Mouse (Mus musculus) cerebellum, adult 8-10 months (tissue): ENCODE measurements around the gene Olfr221.

Experiments
- DNase-seq: peaks from one replicate; pipeline ENCODE4 v3.0.0; 2022

The Olfr221 gene

DNA sequence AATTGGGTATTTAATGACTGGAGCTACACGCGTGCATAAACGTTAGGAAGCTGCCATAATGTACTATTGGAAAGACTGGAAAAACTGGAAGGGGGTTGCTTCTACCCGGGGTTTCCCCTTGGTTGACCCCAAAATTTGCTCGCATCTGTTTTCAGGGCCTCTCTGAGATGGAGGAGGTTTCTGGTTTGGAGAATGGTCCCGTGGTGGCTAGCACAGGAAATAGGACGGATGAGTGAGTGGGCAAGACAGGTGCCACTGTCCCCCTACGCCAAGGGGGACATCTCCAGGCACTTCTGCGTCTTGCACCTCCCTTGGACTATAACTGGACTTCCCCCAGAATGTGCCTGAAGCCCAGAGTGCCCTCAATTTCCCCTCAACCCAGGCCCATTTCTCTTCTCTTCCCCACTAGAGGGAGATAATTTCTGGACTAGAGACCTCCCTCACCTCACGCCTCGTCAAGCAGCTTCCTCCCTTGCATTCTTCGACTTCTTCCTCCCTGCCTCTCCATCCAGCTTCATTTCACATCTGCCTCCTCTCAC lies 23.1 kb downstream of the Olfr221 start:
- no peak for DNase-seq

DNA sequence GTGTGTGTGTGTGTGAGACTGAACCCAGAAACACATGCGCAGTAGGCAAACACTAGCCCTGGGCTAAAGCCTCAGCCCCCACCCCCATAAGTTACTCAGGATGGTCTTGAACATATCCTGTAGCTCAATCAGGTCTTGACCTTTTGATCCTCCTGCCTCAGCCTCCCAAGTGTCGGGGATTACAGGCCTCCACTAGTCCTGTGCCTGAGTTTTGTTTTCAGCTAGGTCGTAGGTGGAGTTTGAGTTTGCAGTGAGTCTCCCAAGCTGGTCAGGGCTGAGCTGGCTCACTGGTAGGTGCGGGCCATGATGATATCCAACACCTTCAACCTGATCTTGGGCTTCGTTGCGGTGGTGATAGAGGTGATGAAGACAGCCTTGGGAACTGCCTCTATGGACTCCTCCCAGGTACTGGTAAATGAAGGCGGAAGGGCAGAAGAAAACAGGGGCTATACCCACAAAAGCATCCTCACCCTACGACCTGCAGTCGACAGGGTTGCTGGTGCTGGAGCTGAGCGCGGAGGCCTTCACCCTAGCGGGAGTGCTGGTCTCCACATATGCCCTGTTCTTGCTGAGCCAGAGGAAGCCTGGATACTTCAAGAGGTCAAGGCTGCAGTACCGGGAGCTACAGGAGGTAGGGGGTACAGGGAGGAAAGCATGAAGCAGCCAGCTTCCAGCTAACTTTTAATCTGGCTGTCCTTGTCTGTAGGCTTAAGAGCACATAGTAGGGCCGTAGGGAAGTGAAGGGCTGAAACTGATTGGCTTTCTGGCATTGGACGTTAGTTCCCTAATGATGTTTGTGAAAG lies 23.8 kb downstream of the Olfr221 start:
- DNase-seq = peak; percentile 43

DNA sequence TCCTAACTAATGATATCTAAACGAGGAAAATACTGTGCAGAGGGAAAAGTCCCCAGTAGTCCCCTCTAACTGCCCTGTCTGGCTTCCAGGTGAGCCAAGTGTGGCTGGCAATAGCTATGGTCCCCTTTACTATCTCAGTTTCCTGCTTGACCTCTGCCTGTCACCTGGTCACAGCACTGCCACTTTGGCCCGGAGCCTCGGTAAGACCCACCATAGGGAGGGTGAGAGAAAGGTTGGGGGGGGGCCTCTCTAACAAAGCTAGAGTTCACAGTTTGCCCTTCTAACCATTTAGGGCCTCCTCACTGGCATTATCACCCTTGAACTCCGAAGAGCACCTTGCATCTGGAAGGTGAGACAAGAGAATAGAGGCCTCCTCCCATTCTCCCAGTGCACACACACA lies 24.6 kb downstream of the Olfr221 start:
- no peak for DNase-seq

DNA sequence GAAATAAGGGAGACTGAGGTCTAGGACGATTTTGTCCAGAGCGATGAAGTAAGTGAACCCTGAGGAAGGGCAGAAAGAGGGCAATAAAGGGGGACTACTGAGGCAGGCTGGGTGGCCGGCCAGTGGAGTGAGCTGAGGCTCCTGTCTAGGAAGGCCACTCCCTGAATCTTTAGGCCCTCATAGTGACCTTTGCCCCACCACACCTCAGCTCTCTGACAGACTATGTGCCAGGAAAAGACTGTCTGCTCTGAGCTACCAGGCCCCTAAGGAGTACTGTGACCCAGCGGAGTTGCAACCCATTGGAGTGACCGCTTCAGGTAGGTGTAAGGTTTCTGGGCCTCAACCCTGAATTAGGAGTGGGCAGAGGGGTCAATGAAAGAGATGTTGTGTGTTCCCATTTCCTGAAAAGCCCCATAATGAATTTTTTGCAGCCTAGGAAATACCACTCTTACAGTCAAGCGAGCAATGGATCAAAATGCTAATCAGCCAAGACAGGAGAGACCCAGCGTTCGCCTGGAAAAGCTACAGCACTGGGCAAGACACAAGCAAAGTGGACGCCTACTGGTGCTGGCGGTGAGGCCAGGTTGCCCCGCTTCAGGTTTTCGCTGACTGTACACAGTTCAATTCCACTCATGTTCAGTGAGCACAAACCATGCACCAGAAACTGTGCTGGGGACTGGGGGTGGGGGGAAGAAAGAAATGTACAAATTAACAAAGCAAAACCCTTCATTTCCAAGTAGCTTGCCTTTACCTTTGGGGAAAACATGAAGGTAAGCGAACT lies 25.4 kb downstream of the Olfr221 start:
- DNase-seq = no peak

DNA sequence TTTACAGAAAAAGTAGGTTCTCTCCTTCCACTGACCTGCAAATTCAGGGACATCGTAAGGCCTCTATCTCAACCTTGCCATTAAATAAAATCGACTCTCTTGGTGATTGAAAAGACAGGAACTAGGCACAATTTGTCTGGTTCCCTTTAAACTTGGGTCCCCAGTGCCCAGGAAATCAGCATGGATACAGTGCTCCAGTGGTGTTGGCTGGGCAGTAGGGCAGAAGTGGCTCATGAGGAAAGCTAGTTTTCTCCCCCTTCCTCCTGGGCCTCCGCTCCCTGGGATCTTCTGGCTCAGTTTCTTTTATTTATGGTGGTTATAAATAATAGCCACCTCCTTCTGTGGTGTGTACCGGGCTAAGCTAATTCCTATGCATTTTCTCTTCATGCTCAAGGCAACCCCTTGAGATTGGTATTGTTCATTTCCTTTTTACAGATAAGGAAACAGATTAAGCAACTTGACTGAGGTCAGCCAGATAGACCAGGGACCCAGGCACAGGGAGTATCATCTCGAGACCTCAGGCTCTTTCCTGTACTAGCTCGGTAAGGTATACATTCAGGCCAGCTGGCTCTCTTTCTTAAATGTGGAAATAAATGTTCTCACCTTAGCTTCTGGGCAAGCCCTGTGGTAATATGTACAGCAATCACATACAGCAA lies 26.7 kb downstream of the Olfr221 start, which contains the start of gene Tmem253:
Tmem253 (plus strand) TSS at position 214 of the 656 bp plus-strand sequence.
- DNase-seq = peak; percentile 38

DNA sequence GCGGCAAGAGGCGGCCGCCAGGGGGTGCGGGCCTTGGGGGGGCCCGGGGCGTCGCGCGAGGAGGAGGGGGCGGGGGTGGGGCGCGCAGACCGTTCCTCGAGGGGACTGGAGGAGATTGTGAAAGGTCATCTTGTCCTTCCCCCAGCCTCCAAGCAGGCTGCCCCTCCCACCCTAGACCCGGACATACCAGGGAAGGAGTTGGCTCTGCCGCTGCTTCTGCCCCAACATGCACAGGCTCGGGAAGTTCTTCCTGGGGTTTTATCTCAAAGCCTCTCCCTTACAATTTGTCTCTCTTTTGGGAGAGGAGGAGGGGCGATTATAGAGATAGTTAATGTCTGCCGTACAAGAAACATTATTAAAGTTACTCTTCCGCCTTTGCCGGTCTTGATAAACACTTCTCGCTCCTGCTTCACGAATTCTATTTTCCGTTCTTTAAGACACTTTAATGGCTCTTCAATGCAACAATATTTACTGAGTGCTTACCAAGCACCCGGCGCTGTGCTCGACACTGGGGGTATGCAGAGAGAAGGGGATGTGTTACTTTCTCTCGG lies 27.4 kb downstream of the Olfr221 start:
- DNase-seq = peak; percentile 58

DNA sequence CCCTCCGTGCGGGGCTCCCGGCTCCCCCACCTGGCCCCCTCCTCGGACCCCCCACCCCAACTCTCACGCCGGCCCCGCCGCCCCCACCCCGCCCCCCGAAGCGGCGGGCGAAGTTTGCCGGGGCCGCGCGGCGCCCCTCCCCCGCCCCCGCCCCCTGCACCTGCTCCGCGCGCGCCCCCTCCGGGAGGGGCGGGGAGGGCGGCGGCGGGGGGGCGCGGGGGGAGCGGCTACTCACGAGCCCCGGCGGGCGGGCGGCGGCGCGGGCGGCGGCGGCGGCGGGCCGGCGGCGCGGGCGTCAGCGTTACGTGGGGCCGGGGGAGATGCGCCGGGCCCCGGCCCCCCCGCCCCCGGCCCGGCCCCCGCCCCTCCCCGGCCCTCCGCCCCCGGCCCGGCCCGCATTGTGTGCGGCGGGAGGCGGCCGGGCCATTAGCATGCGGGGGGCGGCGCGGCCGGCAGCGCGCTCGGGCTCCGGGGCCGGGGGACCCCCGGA lies 27.9 kb downstream of the Olfr221 start:
- peak; percentile 38 for DNase-seq

DNA sequence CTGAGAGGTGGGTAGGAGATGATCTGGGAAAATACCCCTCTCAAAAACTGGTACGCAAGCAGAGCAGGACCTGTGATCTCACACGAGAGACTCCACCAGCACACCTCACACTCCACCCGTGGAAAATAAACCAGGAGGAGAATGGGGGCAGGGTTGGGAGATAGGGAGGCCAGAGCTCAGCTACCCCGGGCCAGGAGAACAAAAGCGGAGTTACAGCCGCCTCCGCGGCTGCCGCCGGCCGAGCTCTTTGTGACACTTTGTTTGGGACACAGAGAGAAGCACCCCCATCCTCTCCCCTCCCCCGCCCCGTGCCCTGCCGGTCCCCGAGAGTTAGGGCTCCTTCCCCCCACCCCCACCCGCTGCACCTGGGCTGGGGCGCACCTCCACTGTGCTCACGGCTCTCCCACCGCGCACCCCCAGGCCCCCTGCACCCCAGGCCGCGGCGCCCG lies 28.5 kb downstream of the Olfr221 start:
- peak; percentile 64 for DNase-seq

DNA sequence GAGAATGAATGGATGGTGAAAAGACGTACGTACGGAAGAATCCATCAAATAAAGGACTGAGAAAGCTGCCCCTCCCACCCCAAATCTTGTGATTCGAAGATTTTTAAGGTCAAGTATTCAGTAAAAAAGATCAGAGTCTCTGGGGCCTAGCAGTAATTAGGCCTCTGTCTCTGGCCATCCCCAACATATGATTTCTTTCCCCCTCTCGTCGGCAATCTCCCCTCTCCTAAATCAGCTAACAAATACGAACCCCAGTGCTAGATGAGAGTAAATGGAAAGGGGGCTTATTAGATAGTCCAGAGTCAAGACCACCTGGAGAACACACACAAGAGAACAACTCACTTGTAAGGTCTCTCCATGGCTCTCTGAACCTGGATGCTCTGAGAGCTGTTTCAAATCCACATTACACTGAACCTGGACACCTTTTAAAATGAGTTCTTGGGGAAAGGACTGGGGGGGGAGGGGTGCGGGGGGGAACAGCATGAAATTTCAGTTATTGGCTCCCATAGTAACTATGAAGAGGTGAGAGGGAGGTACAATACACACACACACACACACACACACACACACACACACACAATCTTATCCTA lies 29.1 kb downstream of the Olfr221 start:
- DNase-seq = peak; percentile 32

DNA sequence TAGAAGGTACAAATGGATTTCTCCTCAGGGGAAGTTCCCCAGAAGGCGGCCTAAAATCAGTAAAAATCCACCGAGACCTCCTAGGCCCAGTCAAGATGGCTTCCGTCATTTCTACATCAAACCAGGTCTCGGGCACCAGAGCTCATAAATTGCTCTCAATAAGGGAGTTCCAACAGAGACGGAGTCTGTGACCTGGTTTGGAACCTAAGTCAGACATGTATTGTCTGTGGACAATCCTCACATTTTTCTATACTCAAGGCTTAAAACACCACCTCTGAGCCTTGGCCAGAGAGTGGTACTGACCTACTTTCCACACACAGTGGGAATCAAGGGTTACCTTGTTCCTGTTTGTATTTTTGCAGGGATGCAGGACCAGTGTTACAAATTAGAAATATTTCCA lies 29.7 kb downstream of the Olfr221 start:
- peak; percentile 50 for DNase-seq

DNA sequence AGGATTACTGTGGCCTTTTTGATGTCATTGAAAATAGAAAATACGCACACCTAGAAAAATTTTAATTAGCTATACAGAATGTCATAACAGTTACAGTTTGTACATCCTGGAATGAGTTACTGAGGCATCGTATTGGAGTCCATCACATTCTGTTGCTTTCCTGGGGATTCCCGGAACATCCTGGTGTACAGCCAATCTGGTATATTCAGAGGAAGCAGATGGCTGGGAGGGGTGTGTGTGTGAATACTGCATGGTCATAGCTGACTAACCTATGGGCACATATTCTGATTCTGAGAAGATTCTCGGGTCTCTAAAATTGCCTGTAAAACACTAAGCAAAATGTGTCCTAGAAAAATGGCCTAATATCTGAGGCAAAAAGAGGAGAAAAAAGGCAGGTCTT lies 30.2 kb downstream of the Olfr221 start:
- DNase-seq = peak; percentile 84

DNA sequence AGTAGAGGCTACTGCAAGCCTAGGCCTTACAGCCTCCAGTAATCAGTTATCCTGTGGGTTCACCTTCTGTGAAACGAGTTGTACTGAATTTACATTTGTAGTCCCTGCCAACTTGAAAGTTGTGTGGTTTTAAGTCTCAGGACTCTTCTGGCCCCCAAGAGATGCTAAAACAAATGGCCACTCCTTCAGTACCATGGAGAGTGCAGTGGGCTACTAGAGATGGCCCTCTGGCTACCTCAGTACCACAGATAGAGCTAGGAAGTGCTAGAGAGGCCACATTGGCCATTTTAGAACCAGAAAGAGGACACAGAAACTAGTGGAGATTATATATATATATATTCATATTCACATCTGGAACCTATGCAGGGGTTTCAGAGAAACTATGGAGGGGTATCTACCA lies 30.6 kb downstream of the Olfr221 start:
- no peak for DNase-seq

DNA sequence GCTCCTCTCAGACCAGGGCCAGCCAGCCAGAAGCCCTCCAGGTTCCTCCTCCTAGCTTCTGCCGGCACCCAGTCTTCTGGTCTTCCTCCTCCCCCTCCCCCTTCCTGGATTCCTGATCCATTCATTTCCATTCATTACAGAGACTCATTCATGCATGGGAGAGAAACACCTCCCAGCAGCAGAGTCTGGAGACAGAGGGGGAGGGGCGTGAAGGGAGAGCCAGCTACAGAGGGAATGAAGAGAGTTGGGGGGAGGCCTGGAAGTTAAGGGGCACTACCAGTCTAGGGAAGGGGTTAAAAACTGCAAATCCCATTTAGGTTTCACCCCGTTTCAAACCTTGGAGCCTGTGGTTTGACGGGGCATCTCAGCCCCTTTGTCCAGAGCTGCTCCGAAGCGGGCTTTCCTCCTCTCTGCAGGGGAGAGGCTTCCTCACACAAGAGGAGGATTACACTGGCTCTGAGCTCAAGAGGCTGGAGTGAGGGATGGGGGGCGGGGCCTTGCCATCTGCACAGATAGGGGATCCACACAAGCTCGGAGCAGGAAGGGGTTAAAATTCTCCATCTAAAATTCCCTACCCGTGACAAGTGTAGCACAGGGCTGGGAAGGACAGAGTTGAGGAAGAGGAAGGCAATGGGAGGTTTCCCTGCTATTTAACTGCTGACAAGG lies 31.7 kb downstream of the Olfr221 start:
- DNase-seq = peak; percentile 67

DNA sequence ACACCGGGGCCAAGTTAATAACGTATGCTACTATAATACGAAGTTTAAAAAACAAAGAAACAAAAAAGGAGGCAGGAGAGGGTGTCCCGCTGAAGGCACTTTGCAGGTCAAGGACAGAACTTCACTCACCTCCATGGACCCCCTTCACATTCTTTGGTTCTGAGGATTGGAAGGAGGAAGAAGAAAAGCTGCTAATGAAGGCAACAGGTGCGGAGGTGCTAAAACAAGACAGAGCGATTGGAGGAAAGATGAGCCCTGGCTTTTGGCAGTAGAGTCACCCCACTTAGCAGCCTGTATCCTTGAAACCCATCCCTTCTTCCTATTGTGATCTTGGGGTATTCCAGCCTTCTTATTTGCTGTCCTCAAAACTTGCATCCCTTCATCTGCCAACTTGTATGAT lies 32.4 kb downstream of the Olfr221 start:
- DNase-seq = peak; percentile 36

DNA sequence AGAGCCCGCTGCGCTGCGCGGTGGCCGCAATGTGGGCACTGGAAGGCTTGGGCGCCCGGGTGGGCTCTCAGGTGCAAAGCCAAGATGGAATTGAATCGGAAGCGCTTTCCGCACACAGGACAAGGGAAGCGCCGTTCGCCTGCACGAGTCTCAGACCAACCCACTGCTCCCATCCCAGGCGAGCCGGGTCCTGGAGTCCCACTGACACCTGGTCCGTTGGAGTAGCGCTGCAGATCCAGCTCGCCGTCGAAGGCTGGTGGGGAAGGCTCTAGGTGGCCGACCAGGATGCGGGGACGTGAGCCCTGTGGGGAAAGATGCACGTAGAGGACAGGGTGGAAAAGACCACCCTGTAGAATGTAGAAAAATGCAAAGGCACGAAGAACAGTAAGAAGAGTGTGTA lies 32.9 kb downstream of the Olfr221 start:
- DNase-seq = no peak

DNA sequence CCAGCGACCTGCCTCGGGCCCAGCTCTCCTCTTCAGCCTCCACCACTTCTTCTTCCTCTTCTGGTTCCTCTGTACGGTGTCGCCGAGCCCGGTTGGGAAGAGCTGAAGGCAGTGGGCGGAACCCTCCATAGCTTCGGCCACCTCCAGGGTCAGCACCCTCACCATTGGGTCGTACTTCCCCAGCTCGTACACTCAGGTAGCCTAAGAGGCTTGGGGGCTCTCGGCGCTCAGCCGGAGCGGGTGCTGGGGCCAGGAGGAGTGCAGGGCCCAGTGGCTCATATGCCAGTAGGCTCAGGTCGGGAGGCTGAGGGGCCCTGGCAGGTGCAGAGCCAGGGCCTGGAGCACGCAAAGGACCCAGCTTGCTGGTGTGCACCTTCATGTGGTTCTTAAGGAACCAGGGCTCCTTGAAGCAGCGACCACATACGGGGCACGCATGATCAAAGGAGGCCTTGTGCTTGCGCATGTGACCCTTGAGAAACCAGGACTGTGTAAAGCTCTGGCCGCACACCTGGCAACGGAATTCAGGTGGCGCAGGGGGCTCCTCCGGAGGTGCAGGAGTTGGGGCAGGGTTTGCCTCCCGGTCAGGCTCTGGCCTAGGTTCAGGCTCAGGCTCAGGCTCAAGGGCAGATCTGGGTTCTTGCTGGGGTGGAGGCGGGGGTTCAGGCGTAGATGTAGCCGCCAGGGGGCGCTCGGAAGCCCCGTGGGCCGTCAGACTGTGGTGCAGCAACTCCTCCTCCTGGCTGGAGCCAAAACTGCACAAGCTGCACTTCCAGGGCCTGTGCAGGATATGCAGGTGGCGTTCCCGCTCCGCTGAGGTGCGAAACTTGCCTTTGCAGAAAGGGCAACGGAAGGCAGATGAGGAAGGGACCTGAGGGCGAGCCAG lies 33.7 kb downstream of the Olfr221 start:
- peak; percentile 96 for DNase-seq

DNA sequence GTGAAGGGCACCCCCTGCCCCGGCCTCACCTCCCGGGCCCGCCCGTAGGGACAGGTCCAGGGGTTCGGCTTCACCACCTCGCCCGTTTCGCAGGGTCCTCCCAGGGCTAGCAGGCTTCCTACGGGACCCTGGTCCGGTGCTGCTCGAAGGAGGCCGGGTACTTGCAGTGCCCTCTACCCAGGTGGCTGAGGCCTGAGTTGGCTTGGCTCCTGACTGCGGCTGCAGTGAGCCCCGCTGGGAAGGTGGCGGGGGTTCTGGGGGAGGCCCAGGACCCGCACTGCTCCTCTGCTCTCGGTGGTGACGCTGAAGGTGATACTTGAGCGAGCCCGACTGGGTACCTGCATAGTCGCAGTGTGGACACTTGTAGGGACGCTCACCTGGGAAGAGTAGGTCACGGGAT lies 35.5 kb downstream of the Olfr221 start:
- no peak for DNase-seq

DNA sequence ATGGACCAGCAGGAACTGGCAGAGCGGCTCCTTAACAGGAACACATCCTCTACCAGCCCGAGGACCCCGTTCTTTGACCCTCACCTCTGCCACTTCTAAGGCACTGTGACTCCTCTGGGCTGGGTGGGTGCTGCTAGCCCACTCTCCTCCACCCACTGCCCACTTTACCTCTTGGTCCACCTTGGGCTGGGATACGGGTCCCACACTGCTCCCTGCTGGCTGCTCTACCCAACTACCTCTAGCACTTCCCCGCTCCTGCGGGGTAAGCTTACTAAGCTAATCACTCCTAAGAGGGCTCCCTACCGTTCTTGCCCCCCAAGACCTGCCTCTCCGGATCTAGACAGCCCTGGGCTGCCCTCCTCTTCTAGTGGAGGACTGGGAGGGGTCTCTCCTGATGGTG lies 36.0 kb downstream of the Olfr221 start:
- DNase-seq = peak; percentile 36

DNA sequence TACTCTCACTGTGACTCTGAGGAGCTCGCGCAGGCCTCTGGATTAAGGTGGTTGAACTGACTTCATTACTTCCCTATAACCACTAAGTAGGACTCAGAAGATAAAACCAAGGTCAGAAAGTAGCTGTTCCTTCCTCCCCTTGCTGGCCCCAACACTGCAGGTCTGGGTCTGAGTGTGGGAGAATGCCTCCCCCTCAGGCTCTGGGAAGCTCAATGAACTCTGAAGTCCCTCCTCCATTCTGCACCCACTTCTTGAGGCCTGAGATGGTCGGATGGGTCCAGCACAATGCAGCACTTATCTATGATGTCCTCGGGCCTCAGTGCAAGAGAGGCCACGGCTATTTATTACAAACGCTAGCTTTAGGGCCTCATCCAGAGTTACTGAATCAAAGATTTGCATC lies 36.6 kb downstream of the Olfr221 start:
- no peak for DNase-seq

DNA sequence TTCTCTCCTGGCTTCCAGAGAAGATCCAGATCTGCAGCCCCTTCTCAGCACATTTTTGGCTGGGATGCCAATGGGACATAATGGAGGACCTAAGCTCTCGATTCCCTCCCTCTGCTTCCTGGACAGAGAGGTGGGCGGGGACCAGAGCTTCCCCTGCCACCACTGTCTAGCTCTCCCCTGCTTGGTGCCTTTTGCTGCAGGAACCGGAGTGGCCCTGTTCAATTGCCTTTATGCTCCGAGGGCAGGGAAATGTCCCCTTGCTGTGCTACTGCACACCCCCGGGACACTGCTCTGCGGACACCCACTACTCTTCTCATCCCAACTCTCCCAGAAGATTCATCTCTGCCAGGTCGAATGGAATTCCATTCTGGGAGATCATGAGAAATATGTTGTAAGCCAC lies 37.1 kb downstream of the Olfr221 start:
- no peak for DNase-seq
